Mouse (Mus musculus) C2C12 (cell line): ENCODE measurements at regions not wholly inside any gene's neighbourhood (a gene's known extent, or its start where the extent isn't known, plus 50 kb on each side); places are given as distances from the start of the nearest gene placed in this dataset.

ENCODE experiments used
- CTCF ChIP-seq: IDR thresholded peaks from one replicate; pipeline ENCODE4 v1.5.1; 2011; ENCODE audit not compliant: control insufficient read depth, insufficient read depth, insufficient read length
- MAX ChIP-seq: IDR thresholded peaks from one replicate; pipeline ENCODE4 v1.6.1; 2011; ENCODE audit warnings: mild to moderate bottlenecking, control low read depth
- MYOD1 ChIP-seq: IDR thresholded peaks from one replicate; pipeline ENCODE4 v1.6.1; 2011; ENCODE audit warnings: low read depth; ENCODE audit not compliant: control insufficient read depth, insufficient read length
- MYOG ChIP-seq: IDR thresholded peaks from one replicate; pipeline ENCODE4 v1.6.1; 2011; ENCODE audit not compliant: control insufficient read depth, insufficient read length; ENCODE audit errors: extremely low read depth
- USF1 ChIP-seq: IDR thresholded peaks from one replicate; pipeline ENCODE4 v1.6.1; 2011; ENCODE audit warnings: low read depth, mild to moderate bottlenecking, control low read depth, moderate library complexity

- TF ChIP-seq CTCF (no peak), MAX (no peak), USF1 (no peak), MYOD1 (no peak), MYOG (no peak)
Measured at GRCm38 (mm10) chr2:39344207-39344606, 118.0 kb upstream of the Ppp6c start.
